17 mouse cellular contexts compared by ENCODE assay signal in the genomic region with DNA sequence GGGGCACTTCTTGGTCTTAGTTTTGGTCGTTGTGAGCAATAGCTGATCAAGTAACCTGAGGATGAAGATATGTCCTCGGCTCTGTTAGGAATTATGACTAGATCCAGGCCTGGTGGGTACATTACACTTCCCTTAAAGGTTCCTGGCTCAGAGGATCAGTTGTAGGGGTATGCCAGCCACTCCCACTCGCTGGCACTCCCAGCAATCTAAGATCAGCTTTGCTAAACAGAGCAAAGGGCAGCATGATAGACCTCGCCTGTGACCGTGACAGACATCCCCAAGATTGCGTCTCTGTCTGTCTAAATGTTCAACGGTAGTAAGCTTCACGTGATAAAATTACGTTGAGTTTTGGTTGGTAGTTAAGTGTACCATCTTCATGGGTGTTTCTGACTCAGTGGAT.
"Had no signal": no experiment of that assay in that cellular context is flagged by ENCODE, and none has a peak within 500 bp of the region (broad histone marks: within the 10 kb centered on the region; RNA-seq: fewer than 3 reads in every experiment).

No protein-coding gene starts in this region.

- ATAC-seq: liver, postnatal 0 days; lung, postnatal 0 days; midbrain, embryonic 13.5 days; midbrain, embryonic 15.5 days had no signal

- H3K9me3 ChIP-seq: liver, embryonic 15.5 days; lung, embryonic 15.5 days; megakaryocyte, embryonic 14.5 days; midbrain, embryonic 13.5 days; midbrain, embryonic 15.5 days; neural tube, embryonic 12.5 days had no signal

- H3K9ac ChIP-seq: liver, embryonic 15.5 days; liver, postnatal 0 days; lung, embryonic 15.5 days; midbrain, embryonic 13.5 days; midbrain, embryonic 15.5 days; neural tube, embryonic 12.5 days had no signal

- H3K4me2 ChIP-seq: liver, embryonic 15.5 days; lung, embryonic 15.5 days; midbrain, embryonic 11.5 days; midbrain, embryonic 13.5 days; midbrain, embryonic 15.5 days; neural tube, embryonic 12.5 days had no signal

- H3K27me3 ChIP-seq: liver, embryonic 15.5 days; lung, embryonic 15.5 days; midbrain, embryonic 13.5 days; midbrain, embryonic 15.5 days; neural tube, embryonic 12.5 days had no signal

- H3K27ac ChIP-seq: liver, embryonic 15.5 days; lung, embryonic 15.5 days; macrophage; midbrain, embryonic 13.5 days; midbrain, embryonic 15.5 days; neural tube, embryonic 12.5 days had no signal

- H3K4me3 ChIP-seq: liver, embryonic 15.5 days; lung, embryonic 15.5 days; megakaryocyte, embryonic 14.5 days; midbrain, embryonic 13.5 days; midbrain, embryonic 15.5 days; neural tube, embryonic 12.5 days had no signal

- H3K36me3 ChIP-seq: liver, embryonic 15.5 days had no signal

- H3K4me1 ChIP-seq: liver, embryonic 15.5 days; lung, embryonic 15.5 days had no signal

- DNase-seq: liver, postnatal 0 days; lung, adult 2 months; lung, postnatal 14 days; lung, postnatal 36 days; spleen, adult 18-20 months; thymus, adult 18-20 months; thymus, postnatal 14 days; thymus, postnatal 36 days had no signal
